Mouse (Mus musculus) liver, adult 2 months (tissue): ENCODE measurements around the gene Psmb6. TPM values are rescaled to one million over a fixed set of nuclear protein-coding genes. Genes with fewer than 3 reads are reported as not detected.

Source experiments
- DNase-seq: peaks from one replicate; pipeline ENCODE4 v3.0.0-alpha.2; 2011; ENCODE audit warnings: low read depth, low spot score; ENCODE audit errors: extremely low read depth
- H3K27ac ChIP-seq: fragments of 200-500 bp; replicated peaks from 2 replicates; pipeline ENCODE4 v1.5.1; 2012; ENCODE audit warnings: low read depth, mild to moderate bottlenecking, control low read depth, inconsistent platforms, low read length; ENCODE audit not compliant: insufficient read depth
- H3K27me3 ChIP-seq: fragments of 200-500 bp; 2 replicates; pipeline ENCODE4 v1.6.1; 2012; ENCODE audit warnings: mild to moderate bottlenecking, moderate library complexity, low read length, inconsistent platforms; ENCODE audit not compliant: control insufficient read depth, insufficient read depth
- H3K36me3 ChIP-seq: fragments of 200-500 bp; 2 replicates; pipeline ENCODE4 v1.6.1; 2012; ENCODE audit warnings: low read length, inconsistent platforms; ENCODE audit not compliant: control insufficient read depth, insufficient read depth
- H3K4me1 ChIP-seq: fragments of 200-500 bp; 2 replicates; pipeline ENCODE4 v1.6.1; 2011; ENCODE audit warnings: low read length; ENCODE audit not compliant: control insufficient read depth, insufficient read depth
- H3K4me3 ChIP-seq: fragments of 200-500 bp; 2 replicates; pipeline ENCODE4 v1.5.1; 2011; ENCODE audit warnings: low read depth, mild to moderate bottlenecking, control low read depth, low read length, moderate library complexity; ENCODE audit not compliant: insufficient read depth
- H3K79me2 ChIP-seq: fragments of 200-500 bp; 2 replicates; pipeline ENCODE4 v1.6.1; 2012; ENCODE audit warnings: inconsistent platforms, mild to moderate bottlenecking, low read length, moderate library complexity; ENCODE audit not compliant: control insufficient read depth, insufficient read depth
- H3K9ac ChIP-seq: fragments of 200-500 bp; 2 replicates; pipeline ENCODE4 v1.6.1; 2012; ENCODE audit warnings: low read depth, mild to moderate bottlenecking, control low read depth, inconsistent platforms, low read length
- CTCF ChIP-seq: fragments of 200-500 bp; IDR thresholded peaks from 2 replicates; pipeline ENCODE4 v1.5.1; 2011; ENCODE audit warnings: low read depth, low read length, control low read depth
- POLR2A ChIP-seq: fragments of 200-500 bp; IDR thresholded peaks from 2 replicates; pipeline ENCODE4 v1.6.1; 2011; ENCODE audit warnings: low read length, control low read depth; ENCODE audit not compliant: insufficient read depth; ENCODE audit errors: extremely low read depth
- WGBS: fragments of 180-500 bp; shearing (Covaris S2); methylation state at CpG from one replicate; pipeline ENCODE4 v1.1.7; 2018; 5-methylcytosine and 5-hydroxymethylcytosine counted together
- polyA plus RNA-seq: library from polyadenylated mRNA; depleted of rRNA; stranded (reverse); fragments of >200 nt; gene quantifications from 2 replicates; pipeline ENCODE4 v1.2.3, GENCODE M21; 2012
- total RNA-seq: library from RNA; depleted of rRNA; stranded (reverse); fragments of >200 nt; gene quantifications from 2 replicates; pipeline ENCODE4 v1.2.3, GENCODE M21; 2014

Psmb6 gene
- total and polyA plus RNA-seq, 2 experiments: 298 to 312 TPM

DNA sequence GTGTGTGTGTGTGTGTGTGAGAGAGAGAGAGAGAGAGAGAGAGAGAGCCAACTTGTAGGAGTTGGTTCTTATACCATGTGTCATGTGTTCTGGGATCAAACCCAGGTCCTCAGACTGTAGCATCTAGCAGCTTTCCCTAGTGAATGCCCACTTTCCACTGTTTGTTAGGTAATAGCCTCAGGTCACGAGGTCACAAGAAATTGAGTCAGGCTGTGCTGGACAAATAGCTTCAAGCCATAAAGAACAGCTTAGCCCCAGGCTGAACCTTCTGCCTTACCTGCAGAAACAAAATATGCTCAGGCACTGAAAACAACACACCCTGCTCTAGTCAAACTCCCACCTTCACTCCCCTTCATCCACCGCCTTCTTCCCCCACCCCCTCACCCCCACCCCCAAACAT is 13.9 kb upstream of the Psmb6 start:
- Histone ChIP-seq H3K27ac (no peak overlapping the region), H3K9ac (no peak overlapping the region), H3K4me1 (peaks cover under 1% of the 10 kb centered on the region; the same call in 1 of the 2 replicates), H3K4me3 (no peak overlapping the region), H3K27me3 (no peaks in the 10 kb centered on the region), H3K36me3 (no peaks in the 10 kb centered on the region; the same call in 1 of the 2 replicates), H3K79me2 (no peaks in the 10 kb centered on the region)
- 82% methylated on average over 2 of the region's 2 CpGs for WGBS
- no peak for DNase-seq
- TF ChIP-seq CTCF: no peak
- no peak for TF ChIP-seq POLR2A

DNA sequence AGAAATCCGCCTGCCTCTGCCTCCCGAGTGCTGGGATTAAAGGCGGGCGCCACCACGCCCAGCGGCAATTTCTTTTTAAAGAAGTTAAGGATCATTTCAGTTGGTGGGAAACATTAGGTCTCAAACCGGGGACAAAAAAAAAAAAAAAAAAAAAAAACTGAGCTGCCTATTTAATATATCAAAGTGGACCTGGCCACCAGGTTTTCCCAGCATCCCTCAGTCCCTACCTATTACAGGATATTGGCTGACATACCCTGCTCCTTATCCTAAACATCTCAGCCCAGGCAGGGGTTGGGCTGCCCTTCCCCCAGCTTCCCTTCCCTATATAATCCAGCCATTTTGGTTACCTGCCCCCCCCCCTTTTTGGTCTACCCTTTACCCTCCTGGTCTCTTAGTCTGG is 13.3 kb upstream of the Psmb6 start:
- Histone ChIP-seq H3K4me3 (no peak overlapping the region), H3K27ac (no peak overlapping the region), H3K4me1 (no peaks in the 10 kb centered on the region), H3K36me3 (no peaks in the 10 kb centered on the region; the same call in 1 of the 2 replicates), H3K9ac (no peak overlapping the region), H3K79me2 (no peaks in the 10 kb centered on the region), H3K27me3 (no peaks in the 10 kb centered on the region)
- WGBS: 89% methylated on average over 7 of the region's 7 CpGs
- TF ChIP-seq CTCF (no peak), POLR2A (no peak)
- no peak for DNase-seq

DNA sequence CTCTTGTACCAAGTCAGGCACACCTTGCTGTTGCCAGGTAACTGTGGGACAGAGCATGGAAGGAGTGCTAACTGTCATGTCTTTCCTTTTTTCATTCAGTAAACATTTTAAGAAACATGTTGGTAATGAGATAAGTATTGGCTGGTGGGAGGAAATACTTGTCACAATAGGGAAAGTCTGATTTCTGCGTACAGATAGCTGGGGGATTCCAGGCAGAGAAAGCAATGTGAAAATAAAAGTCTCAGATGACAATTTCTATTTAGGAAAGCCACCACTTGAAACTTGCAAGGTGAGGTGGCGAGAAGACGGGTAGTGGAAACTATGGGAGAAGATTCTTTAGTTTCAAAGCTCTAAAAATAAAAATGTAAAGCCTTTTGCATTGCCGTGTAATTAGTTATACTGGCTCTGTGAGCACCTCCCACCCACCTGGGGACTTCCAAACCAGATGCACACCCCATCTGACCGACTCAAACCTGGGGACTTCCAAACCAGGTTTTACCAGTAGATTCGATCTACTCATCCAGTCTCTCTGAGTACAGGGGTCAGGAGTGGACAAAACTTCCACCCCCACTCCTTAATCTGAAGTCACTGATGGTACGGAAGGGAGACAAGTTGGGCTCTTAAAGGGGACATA is 12.3 kb upstream of the Psmb6 start:
- TF ChIP-seq CTCF (no peak), POLR2A (no peak)
- Histone ChIP-seq H3K36me3 (no peaks in the 10 kb centered on the region; the same call in 1 of the 2 replicates), H3K27ac (no peak overlapping the region), H3K27me3 (no peaks in the 10 kb centered on the region), H3K4me3 (no peak overlapping the region), H3K4me1 (peaks cover 5% of the 10 kb centered on the region), H3K9ac (no peak overlapping the region), H3K79me2 (no peaks in the 10 kb centered on the region)
- DNase-seq: no peak
- 81% methylated on average over 7 of the region's 7 CpGs for WGBS

DNA sequence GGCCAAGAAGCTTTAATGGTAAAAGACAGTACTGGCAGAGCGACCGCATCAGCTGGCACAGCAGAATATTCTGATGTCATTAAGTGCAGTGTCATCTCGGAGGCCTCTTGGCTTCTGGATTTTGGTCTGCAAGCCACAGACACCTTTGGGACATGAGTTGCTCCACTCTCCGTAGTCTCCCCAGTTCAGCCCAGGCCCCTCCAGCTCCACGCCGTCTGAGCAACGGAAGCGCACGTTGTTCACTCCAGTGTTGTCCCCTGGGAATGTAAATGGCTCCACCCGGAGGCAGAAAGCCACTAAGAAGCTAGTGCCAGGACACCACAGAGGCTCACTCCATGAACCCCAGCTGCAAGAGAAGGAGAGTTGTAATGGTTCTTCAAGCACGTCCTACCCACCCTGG is 11.6 kb upstream of the Psmb6 start:
- H3K79me2 ChIP-seq: no peaks in the 10 kb centered on the region
- TF ChIP-seq CTCF (no peak), POLR2A (no peak)
- no peak for DNase-seq
- H3K4me1 ChIP-seq: peaks cover 7% of the 10 kb centered on the region
- H3K27me3 ChIP-seq: no peaks in the 10 kb centered on the region
- H3K4me3 ChIP-seq: no peak overlapping the region
- 81% methylated on average over 11 of the region's 11 CpGs for WGBS
- no peaks in the 10 kb centered on the region; the same call in 1 of the 2 replicates for H3K36me3 ChIP-seq
- H3K9ac ChIP-seq: 0 out of 2 replicates have a peak overlapping the region, but pooled peaks have one; percentile 6
- H3K27ac ChIP-seq: peak overlapping the region; percentile 31; the same call in 1 of the 2 replicates

DNA sequence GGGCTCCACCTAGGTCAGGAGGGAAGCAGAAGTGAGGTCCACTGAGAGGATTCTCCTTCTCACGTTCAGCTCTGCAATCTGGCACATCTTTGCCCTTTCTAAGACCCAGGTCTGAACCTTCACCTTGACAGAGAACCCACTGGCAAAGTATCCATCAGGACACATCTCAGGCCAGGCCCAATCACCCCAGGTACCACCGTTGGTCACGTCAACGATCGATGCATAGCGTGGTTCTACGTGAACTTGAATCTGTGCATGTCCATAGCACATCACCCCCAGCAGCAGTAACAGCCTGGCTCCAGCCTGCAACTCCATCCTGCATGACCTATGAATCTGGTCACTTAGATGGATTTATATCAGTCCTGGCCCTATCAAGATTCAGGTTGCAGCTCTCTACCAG is 10.9 kb upstream of the Psmb6 start, which contains the start of gene Vmo1:
Gene Vmo1 (minus strand): TSS at position 329 of the 400 bp plus-strand sequence.
- 91% methylated on average over 7 of the region's 7 CpGs for WGBS
- Histone ChIP-seq H3K4me1 (peaks cover 7% of the 10 kb centered on the region), H3K36me3 (no peaks in the 10 kb centered on the region; the same call in 1 of the 2 replicates), H3K27me3 (no peaks in the 10 kb centered on the region), H3K27ac (peak within 1 kb of the TSS; percentile 31; the same call in 1 of the 2 replicates), H3K4me3 (no peak within 1 kb of the TSS), H3K9ac (0 out of 2 replicates have a peak within 1 kb of the TSS, but pooled peaks have one; percentile 6), H3K79me2 (no peaks in the 10 kb centered on the region)
- TF ChIP-seq CTCF: no peak
- no peak for TF ChIP-seq POLR2A
- DNase-seq: no peak

DNA sequence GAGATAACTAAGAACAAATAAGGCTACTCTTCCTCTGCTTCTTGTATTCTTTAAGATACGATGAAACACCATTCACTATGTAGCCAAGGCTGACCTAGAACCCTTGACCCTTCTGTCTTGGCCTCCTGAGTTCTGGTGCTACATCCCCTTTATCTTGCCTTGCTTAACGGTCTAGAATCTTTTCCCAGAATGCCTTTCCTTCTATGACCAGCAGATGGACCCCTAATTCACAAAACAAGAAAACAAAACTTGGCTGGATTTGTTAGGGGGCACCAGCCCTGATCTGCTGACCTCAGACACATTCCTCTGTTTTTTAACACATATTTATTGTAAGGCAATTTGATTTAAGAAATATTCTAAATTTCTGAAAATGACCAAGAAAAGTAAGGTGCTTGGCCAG is 8.8 kb upstream of the Psmb6 start:
- TF ChIP-seq POLR2A (no peak), CTCF (peak; percentile 24)
- no peaks in the 10 kb centered on the region; the same call in 1 of the 2 replicates for H3K36me3 ChIP-seq
- no peak overlapping the region for H3K9ac ChIP-seq
- H3K79me2 ChIP-seq: peaks cover 5% of the 10 kb centered on the region; the same call in 1 of the 2 replicates
- peak; percentile 62 for DNase-seq
- H3K4me3 ChIP-seq: no peak overlapping the region
- 22% methylated on average over 2 of the region's 2 CpGs for WGBS
- H3K4me1 ChIP-seq: peaks cover 10% of the 10 kb centered on the region
- no peaks in the 10 kb centered on the region for H3K27me3 ChIP-seq
- H3K27ac ChIP-seq: no peak overlapping the region
